Mouse (Mus musculus) liver, postnatal 0 days (tissue): ENCODE measurements at regions not wholly inside any gene's neighbourhood (a gene's known extent, or its start where the extent isn't known, plus 50 kb on each side); places are given as distances from the start of the nearest gene placed in this dataset.

ENCODE experiments used
- ATAC-seq: fragments of 200-750 bp; cut with Nextera tagmentation; 2 replicates; pipeline ENCODE4 v1.8.0; 2017; ENCODE audit warnings: mild to moderate bottlenecking, moderate library complexity
- DNase-seq: peaks from one replicate; pipeline ENCODE4 v3.0.0-alpha.2; 2016
- H3K27ac ChIP-seq: fragments of 300-500 bp; sonication (generic); 2 replicates; pipeline ENCODE4 v1.5.1; 2014; ENCODE audit warnings: antibody characterized with exemption, moderate library complexity, mild to moderate bottlenecking, low read depth
- H3K27me3 ChIP-seq: fragments of 300-500 bp; sonication (generic); 2 replicates; pipeline ENCODE4 v1.6.1; 2014; ENCODE audit warnings: low read length, control low read depth, mixed read lengths; ENCODE audit not compliant: insufficient read depth
- H3K36me3 ChIP-seq: fragments of 300-500 bp; sonication (generic); replicated peaks from 2 replicates; pipeline ENCODE4 v1.6.1; 2014; ENCODE audit warnings: mild to moderate bottlenecking, control low read depth, low read length, moderate library complexity, mixed read lengths; ENCODE audit not compliant: insufficient read depth
- H3K4me1 ChIP-seq: fragments of 300-500 bp; sonication (generic); 2 replicates; pipeline ENCODE4 v1.6.1; 2014; ENCODE audit warnings: antibody characterized with exemption, mild to moderate bottlenecking, control low read depth; ENCODE audit not compliant: insufficient read depth
- H3K4me2 ChIP-seq: fragments of 300-500 bp; sonication (generic); 2 replicates; pipeline ENCODE4 v1.6.1; 2014; ENCODE audit warnings: low read depth, mild to moderate bottlenecking, low read length, moderate library complexity, mixed read lengths
- H3K4me3 ChIP-seq: fragments of 300-500 bp; sonication (generic); 2 replicates; pipeline ENCODE4 v1.5.1; 2014; ENCODE audit warnings: low read depth, low read length
- H3K9ac ChIP-seq: fragments of 300-500 bp; sonication (generic); replicated peaks from 2 replicates; pipeline ENCODE4 v1.6.1; 2014; ENCODE audit warnings: mild to moderate bottlenecking, moderate library complexity
- H3K9me3 ChIP-seq: fragments of 300-500 bp; sonication (generic); 2 replicates; pipeline ENCODE4 v1.6.1; 2016; ENCODE audit warnings: mild to moderate bottlenecking, control low read depth, low read length, mixed read lengths
- CTCF ChIP-seq: sonication (generic); IDR thresholded peaks from 2 replicates; pipeline ENCODE4 v1.5.1; 2016; ENCODE audit warnings: antibody characterized with exemption, low read depth
- EP300 ChIP-seq: IDR thresholded peaks from 2 replicates; pipeline ENCODE4 v1.6.1; 2016; ENCODE audit warnings: antibody characterized with exemption, low read depth, mild to moderate bottlenecking
- WGBS: fragments of 180-500 bp; shearing (Covaris S2); extraction: QIAGEN DNeasy Blood & Tissue Kit; methylation state at CpG from one replicate; pipeline ENCODE4 v1.1.7; 2014; ENCODE audit not compliant: insufficient replicate concordance; 5-methylcytosine and 5-hydroxymethylcytosine counted together

DNA sequence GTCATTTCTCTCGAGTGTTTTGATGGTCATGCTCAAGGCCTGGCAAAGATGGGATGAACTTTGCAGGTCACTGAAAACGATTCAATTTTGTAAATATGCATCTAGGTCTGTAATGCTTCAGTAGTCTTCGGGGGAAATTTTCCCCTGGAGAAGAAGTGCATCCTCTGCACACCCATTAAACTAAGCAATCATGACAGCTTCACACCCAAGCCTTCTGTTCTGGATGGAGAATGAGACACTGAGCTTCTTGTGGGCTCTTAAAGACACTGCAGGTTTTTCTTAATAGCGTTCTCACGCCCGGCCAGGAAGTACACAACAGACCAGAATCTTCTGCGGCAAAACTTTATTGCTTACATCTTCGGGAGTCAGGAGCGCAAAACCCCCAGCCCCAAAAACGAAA, 151.0 kb downstream of the Csl start:
- TF ChIP-seq EP300 (no peak), CTCF (no peak)
- 76% methylated on average over 10 of the region's 10 CpGs for WGBS
- Histone ChIP-seq H3K4me1 (no peaks in the 10 kb centered on the region), H3K27me3 (no peaks in the 10 kb centered on the region), H3K36me3 (no peaks in the 10 kb centered on the region), H3K9me3 (peaks cover 4% of the 10 kb centered on the region; the same call in 1 of the 2 replicates), H3K27ac (no peak overlapping the region), H3K4me3 (no peak overlapping the region), H3K9ac (no peak overlapping the region), H3K4me2 (no peak overlapping the region)
- DNase-seq (no peak), ATAC-seq (no peak)

DNA sequence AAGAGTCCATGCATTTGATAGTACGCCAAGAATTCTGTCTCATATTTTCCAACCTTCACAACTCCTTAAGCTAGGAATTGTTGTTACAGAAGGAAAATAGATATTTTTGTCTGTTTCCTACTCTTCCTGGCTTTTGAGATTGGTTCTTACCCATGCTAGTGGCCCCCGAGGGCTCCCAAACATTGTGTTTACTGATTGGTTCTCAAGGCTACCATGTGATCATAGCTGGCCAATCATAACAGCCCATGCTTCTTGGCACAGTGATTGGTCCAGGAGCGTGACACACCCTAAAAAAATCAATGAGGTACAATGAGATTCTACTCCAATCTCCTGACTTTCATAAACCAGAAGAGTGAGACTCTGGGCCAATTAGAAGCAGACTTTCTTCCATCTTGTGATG, 150.0 kb downstream of the Csl start:
- no peaks in the 10 kb centered on the region for H3K4me1 ChIP-seq
- no peak for DNase-seq
- no peak overlapping the region for H3K4me3 ChIP-seq
- H3K27ac ChIP-seq = no peak overlapping the region
- no peaks in the 10 kb centered on the region for H3K27me3 ChIP-seq
- TF ChIP-seq CTCF = no peak
- TF ChIP-seq EP300 = no peak
- ATAC-seq = peak; percentile 50; the same call in 1 of the 2 replicates
- H3K9me3 ChIP-seq = peaks cover 4% of the 10 kb centered on the region; the same call in 1 of the 2 replicates
- H3K36me3 ChIP-seq = no peaks in the 10 kb centered on the region
- no peak overlapping the region for H3K9ac ChIP-seq
- WGBS = 79% methylated on average over 3 of the region's 3 CpGs
- H3K4me2 ChIP-seq = no peak overlapping the region

- ATAC-seq (no peak), DNase-seq (no peak)
- Histone ChIP-seq H3K4me3 (no peak overlapping the region), H3K9me3 (peaks cover 4% of the 10 kb centered on the region; the same call in 1 of the 2 replicates), H3K27me3 (no peaks in the 10 kb centered on the region), H3K36me3 (no peaks in the 10 kb centered on the region), H3K4me2 (no peak overlapping the region), H3K27ac (no peak overlapping the region), H3K4me1 (no peaks in the 10 kb centered on the region), H3K9ac (no peak overlapping the region)
- 79% methylated on average over 4 of the region's 4 CpGs for WGBS
- TF ChIP-seq CTCF = no peak
- no peak for TF ChIP-seq EP300
These were observed 148.6 kb downstream of the Csl start for GRCm38 (mm10) chr10:99610890-99611289.

DNA sequence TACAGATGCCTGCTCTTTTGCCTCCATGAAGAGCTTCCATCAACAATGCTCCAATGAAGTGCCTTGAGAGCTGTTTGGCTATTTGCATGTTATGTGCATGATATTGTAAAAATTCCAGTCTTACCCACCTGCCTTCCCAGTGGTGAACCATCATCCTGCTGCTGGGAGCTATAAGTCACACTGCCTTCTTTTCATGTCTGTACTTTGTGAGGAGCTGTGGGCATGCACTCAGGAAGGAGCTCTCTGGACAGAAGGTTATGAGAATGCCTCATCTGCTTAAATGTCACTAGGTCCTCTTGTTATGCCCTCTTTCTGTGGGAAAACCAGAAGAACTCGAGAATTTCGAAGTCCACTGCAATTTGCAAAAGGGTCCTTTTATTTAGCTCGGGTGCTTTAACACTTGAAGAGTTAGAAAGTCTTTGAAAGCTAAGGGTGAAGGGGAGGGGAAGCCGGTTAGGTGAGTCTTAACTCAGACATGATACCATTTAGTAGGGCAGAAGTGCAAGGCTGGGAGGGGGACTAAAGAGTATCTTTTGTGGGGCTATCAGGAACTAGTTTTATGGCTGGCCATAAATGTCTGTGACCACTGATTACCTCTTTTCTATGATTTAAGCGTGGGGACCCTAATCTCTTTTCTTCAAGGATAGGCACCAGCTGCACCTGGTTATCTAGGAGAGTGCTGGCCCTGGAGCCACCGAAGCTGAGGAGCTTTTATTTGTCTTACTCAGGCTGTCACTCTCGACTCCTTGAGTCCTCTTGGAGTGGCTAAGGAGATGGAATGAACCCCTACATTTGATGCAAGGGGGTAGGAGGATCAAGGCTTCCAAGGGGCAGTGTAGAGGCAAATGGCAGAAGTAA, 144.8 kb downstream of the Csl start:
- no peak overlapping the region for H3K4me3 ChIP-seq
- TF ChIP-seq CTCF (no peak), EP300 (no peak)
- H3K36me3 ChIP-seq = no peaks in the 10 kb centered on the region
- no peak overlapping the region for H3K9ac ChIP-seq
- no peak for ATAC-seq
- no peak overlapping the region for H3K4me2 ChIP-seq
- no peak overlapping the region for H3K27ac ChIP-seq
- H3K4me1 ChIP-seq = no peaks in the 10 kb centered on the region
- H3K9me3 ChIP-seq = peaks cover 4% of the 10 kb centered on the region; the same call in 1 of the 2 replicates
- 43% methylated on average over 7 of the region's 7 CpGs for WGBS
- DNase-seq = no peak
- no peaks in the 10 kb centered on the region for H3K27me3 ChIP-seq

GRCm38 (mm10) chr10:99615371-99615770, 144.1 kb downstream of the Csl start:
- H3K4me1 ChIP-seq = no peaks in the 10 kb centered on the region
- no peak for DNase-seq
- H3K36me3 ChIP-seq = no peaks in the 10 kb centered on the region
- WGBS = 78% methylated on average over 8 of the region's 8 CpGs
- ATAC-seq = no peak
- no peak overlapping the region for H3K9ac ChIP-seq
- H3K9me3 ChIP-seq = peaks cover 4% of the 10 kb centered on the region; the same call in 1 of the 2 replicates
- no peak overlapping the region for H3K4me3 ChIP-seq
- H3K4me2 ChIP-seq = no peak overlapping the region
- H3K27ac ChIP-seq = no peak overlapping the region
- TF ChIP-seq EP300 (no peak), CTCF (no peak)
- no peaks in the 10 kb centered on the region for H3K27me3 ChIP-seq

DNA sequence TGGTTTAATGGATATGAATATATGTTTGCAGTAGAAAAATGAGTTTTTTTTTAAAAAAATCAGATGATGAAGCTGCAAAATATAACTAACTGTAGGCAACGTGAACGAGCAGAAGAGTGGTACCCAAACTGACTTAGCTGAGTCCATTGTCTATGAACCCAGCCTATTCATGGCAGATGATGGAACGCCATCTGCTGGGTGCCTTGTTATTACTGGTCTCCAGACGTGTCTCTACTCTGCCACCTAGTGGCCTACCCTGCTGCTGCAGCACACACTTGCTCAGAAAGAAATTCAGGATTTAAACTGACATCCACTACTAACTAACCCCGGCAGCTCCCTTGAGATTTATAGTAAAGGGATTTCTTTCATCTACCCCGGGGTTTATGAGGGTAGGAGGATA, 143.7 kb downstream of the Csl start:
- ATAC-seq = peak; percentile 56; the same call in 1 of the 2 replicates
- TF ChIP-seq EP300 (no peak), CTCF (peak; percentile 99)

More for the DNA sequence above, 143.7 kb downstream of the Csl start:
- H3K27ac ChIP-seq = no peak overlapping the region
- H3K9me3 ChIP-seq = peaks cover 4% of the 10 kb centered on the region; the same call in 1 of the 2 replicates
- peak; percentile 86 for DNase-seq
- WGBS = 12% methylated on average over 6 of the region's 6 CpGs
- no peaks in the 10 kb centered on the region for H3K4me1 ChIP-seq
- no peaks in the 10 kb centered on the region for H3K27me3 ChIP-seq
- H3K4me3 ChIP-seq = no peak overlapping the region
- H3K4me2 ChIP-seq = no peak overlapping the region
- H3K36me3 ChIP-seq = no peaks in the 10 kb centered on the region
- H3K9ac ChIP-seq = no peak overlapping the region
